Mouse (Mus musculus) intestine, embryonic 16.5 days (tissue): ENCODE measurements around the gene Coq6. TPM values are rescaled to one million over a fixed set of nuclear protein-coding genes. Genes with fewer than 3 reads are reported as not detected.

Experiments used
- ATAC-seq: fragments of 200-750 bp; cut with Nextera tagmentation; 2 replicates; pipeline ENCODE4 v1.8.0; 2017; ENCODE audit warnings: moderate TSS enrichment, moderate library complexity
- H3K27ac ChIP-seq: fragments of 300-500 bp; sonication (generic); 2 replicates; pipeline ENCODE4 v1.5.1; 2014; ENCODE audit warnings: mild to moderate bottlenecking, low read length
- H3K27me3 ChIP-seq: fragments of 300-500 bp; sonication (generic); replicated peaks from 2 replicates; pipeline ENCODE4 v1.6.1; 2014; ENCODE audit warnings: low read length, control low read depth, mixed read lengths; ENCODE audit not compliant: control insufficient read depth, insufficient read depth
- H3K36me3 ChIP-seq: fragments of 300-500 bp; sonication (generic); 2 replicates; pipeline ENCODE4 v1.6.1; 2014; ENCODE audit warnings: low read length, control low read depth; ENCODE audit not compliant: control insufficient read depth, insufficient read depth
- H3K4me1 ChIP-seq: fragments of 300-500 bp; sonication (generic); 2 replicates; pipeline ENCODE4 v1.6.1; 2014; ENCODE audit warnings: low read length, control low read depth, mixed read lengths; ENCODE audit not compliant: control insufficient read depth, insufficient read depth
- H3K4me2 ChIP-seq: fragments of 300-500 bp; sonication (generic); 2 replicates; pipeline ENCODE4 v1.6.1; 2014; ENCODE audit warnings: low read depth, low read length, control low read depth
- H3K4me3 ChIP-seq: fragments of 300-500 bp; sonication (generic); 2 replicates; pipeline ENCODE4 v1.5.1; 2014; ENCODE audit warnings: mild to moderate bottlenecking, low read length
- H3K9ac ChIP-seq: fragments of 300-500 bp; sonication (generic); 2 replicates; pipeline ENCODE4 v1.6.1; 2014; ENCODE audit warnings: low read depth, low read length
- H3K9me3 ChIP-seq: fragments of 300-500 bp; sonication (generic); 2 replicates; pipeline ENCODE4 v1.6.1; 2016; ENCODE audit warnings: low read length, control low read depth; ENCODE audit not compliant: control insufficient read depth
- WGBS: fragments of 180-500 bp; shearing (Covaris S2); extraction: QIAGEN DNeasy Blood & Tissue Kit; methylation state at CpG from one replicate; pipeline ENCODE4 v1.1.7; 2014; 5-methylcytosine and 5-hydroxymethylcytosine counted together
- polyA plus RNA-seq: library from polyadenylated mRNA; unstranded; fragments of >200 nt; fragmentation: Nextera tagmentation; extraction: Ambion mirVana; gene quantifications from 2 replicates; pipeline ENCODE4 v1.2.1, GENCODE M21; 2015

Gene Coq6
- polyA plus RNA-seq, 1 experiment from 2014 or later, result 53.8 TPM

GRCm38 (mm10) chr12:84388774-84389400 is 27.4 kb downstream of the Coq6 start:
- Histone ChIP-seq H3K27ac (no peak overlapping the region), H3K36me3 (no peaks in the 10 kb centered on the region), H3K4me1 (peaks cover 2% of the 10 kb centered on the region; the same call in 1 of the 2 replicates), H3K9me3 (no peaks in the 10 kb centered on the region), H3K27me3 (no peaks in the 10 kb centered on the region), H3K4me3 (no peak overlapping the region), H3K4me2 (no peak overlapping the region), H3K9ac (no peak overlapping the region)
- 79% methylated on average over 14 of the region's 14 CpGs for WGBS
- ATAC-seq, result no peak

GRCm38 (mm10) chr12:84390336-84390735 is 28.9 kb downstream of the Coq6 start:
- no peak overlapping the region for H3K4me2 ChIP-seq
- no peaks in the 10 kb centered on the region for H3K4me1 ChIP-seq
- no peaks in the 10 kb centered on the region for H3K36me3 ChIP-seq
- no peak overlapping the region for H3K4me3 ChIP-seq
- ATAC-seq, result no peak
- no peaks in the 10 kb centered on the region for H3K27me3 ChIP-seq
- no peak overlapping the region for H3K27ac ChIP-seq
- WGBS, result 78% methylated on average over 6 of the region's 6 CpGs
- no peak overlapping the region for H3K9ac ChIP-seq
- H3K9me3 ChIP-seq, result no peaks in the 10 kb centered on the region

GRCm38 (mm10) chr12:84392681-84393080 is 31.2 kb downstream of the Coq6 start:
- Histone ChIP-seq H3K4me1 (no peaks in the 10 kb centered on the region), H3K4me3 (no peak overlapping the region), H3K27me3 (no peaks in the 10 kb centered on the region), H3K4me2 (no peak overlapping the region), H3K9me3 (no peaks in the 10 kb centered on the region), H3K9ac (no peak overlapping the region), H3K36me3 (no peaks in the 10 kb centered on the region), H3K27ac (no peak overlapping the region)
- 98% methylated on average over 4 of the region's 4 CpGs for WGBS
- no peak for ATAC-seq

GRCm38 (mm10) chr12:84393847-84394246 is 32.4 kb downstream of the Coq6 start:
- Histone ChIP-seq H3K4me1 (no peaks in the 10 kb centered on the region), H3K9ac (no peak overlapping the region), H3K9me3 (no peaks in the 10 kb centered on the region), H3K4me2 (no peak overlapping the region), H3K36me3 (no peaks in the 10 kb centered on the region), H3K27me3 (no peaks in the 10 kb centered on the region), H3K27ac (no peak overlapping the region), H3K4me3 (no peak overlapping the region)
- WGBS, result 83% methylated on average over 5 of the region's 5 CpGs
- ATAC-seq, result no peak

GRCm38 (mm10) chr12:84396947-84397679 is 35.7 kb downstream of the Coq6 start:
- 81% methylated on average over 14 of the region's 14 CpGs for WGBS
- no peaks in the 10 kb centered on the region for H3K36me3 ChIP-seq
- H3K4me2 ChIP-seq, result no peak overlapping the region
- H3K27ac ChIP-seq, result no peak overlapping the region
- no peak for ATAC-seq
- H3K9ac ChIP-seq, result no peak overlapping the region
- no peak overlapping the region for H3K4me3 ChIP-seq
- H3K9me3 ChIP-seq, result no peaks in the 10 kb centered on the region
- no peaks in the 10 kb centered on the region for H3K27me3 ChIP-seq
- peaks cover 5% of the 10 kb centered on the region for H3K4me1 ChIP-seq

GRCm38 (mm10) chr12:84397685-84398084 is 36.2 kb downstream of the Coq6 start:
- Histone ChIP-seq H3K27me3 (no peaks in the 10 kb centered on the region), H3K27ac (no peak overlapping the region), H3K9ac (no peak overlapping the region), H3K4me3 (no peak overlapping the region), H3K4me1 (peaks cover 8% of the 10 kb centered on the region), H3K36me3 (no peaks in the 10 kb centered on the region), H3K4me2 (no peak overlapping the region), H3K9me3 (no peaks in the 10 kb centered on the region)
- ATAC-seq, result no peak

- no peaks in the 10 kb centered on the region for H3K9me3 ChIP-seq
Observed at GRCm38 (mm10) chr12:84398629-84399028, 37.2 kb downstream of the Coq6 start.

GRCm38 (mm10) chr12:84399135-84399534 is 37.7 kb downstream of the Coq6 start:
- H3K4me1 ChIP-seq, result peaks cover 8% of the 10 kb centered on the region
- no peaks in the 10 kb centered on the region for H3K9me3 ChIP-seq
- H3K4me3 ChIP-seq, result peak overlapping the region; percentile 41
- peak overlapping the region; percentile 87 for H3K27ac ChIP-seq
- peak overlapping the region; percentile 43 for H3K4me2 ChIP-seq
- no peaks in the 10 kb centered on the region for H3K36me3 ChIP-seq
- 65% methylated on average over 9 of the region's 9 CpGs for WGBS
- H3K27me3 ChIP-seq, result no peaks in the 10 kb centered on the region
- H3K9ac ChIP-seq, result 0 out of 2 replicates have a peak overlapping the region, but pooled peaks have one; percentile 1
- ATAC-seq, result no peak

More at GRCm38 (mm10) chr12:84398629-84399028, 37.2 kb downstream of the Coq6 start:
- H3K27me3 ChIP-seq, result no peaks in the 10 kb centered on the region
- no peak for ATAC-seq
- H3K4me3 ChIP-seq, result no peak overlapping the region
- H3K4me1 ChIP-seq, result peaks cover 8% of the 10 kb centered on the region
- WGBS, result 69% methylated on average over 5 of the region's 5 CpGs
- no peak overlapping the region for H3K9ac ChIP-seq
- no peak overlapping the region for H3K27ac ChIP-seq
- H3K36me3 ChIP-seq, result no peaks in the 10 kb centered on the region
- no peak overlapping the region for H3K4me2 ChIP-seq

GRCm38 (mm10) chr12:84399663-84400062 is 38.2 kb downstream of the Coq6 start:
- peak overlapping the region; percentile 49 for H3K4me2 ChIP-seq
- ATAC-seq, result peak; percentile 39
- 43% methylated on average over 9 of the region's 9 CpGs for WGBS
- H3K9ac ChIP-seq, result peak overlapping the region; percentile 57
- H3K27ac ChIP-seq, result peak overlapping the region; percentile 87
- H3K9me3 ChIP-seq, result no peaks in the 10 kb centered on the region
- H3K27me3 ChIP-seq, result no peaks in the 10 kb centered on the region
- H3K4me3 ChIP-seq, result peak overlapping the region; percentile 41
- H3K36me3 ChIP-seq, result no peaks in the 10 kb centered on the region
- peaks cover 8% of the 10 kb centered on the region for H3K4me1 ChIP-seq
